Mouse (Mus musculus): ENCODE measurements around the gene Smad3.

DNA sequence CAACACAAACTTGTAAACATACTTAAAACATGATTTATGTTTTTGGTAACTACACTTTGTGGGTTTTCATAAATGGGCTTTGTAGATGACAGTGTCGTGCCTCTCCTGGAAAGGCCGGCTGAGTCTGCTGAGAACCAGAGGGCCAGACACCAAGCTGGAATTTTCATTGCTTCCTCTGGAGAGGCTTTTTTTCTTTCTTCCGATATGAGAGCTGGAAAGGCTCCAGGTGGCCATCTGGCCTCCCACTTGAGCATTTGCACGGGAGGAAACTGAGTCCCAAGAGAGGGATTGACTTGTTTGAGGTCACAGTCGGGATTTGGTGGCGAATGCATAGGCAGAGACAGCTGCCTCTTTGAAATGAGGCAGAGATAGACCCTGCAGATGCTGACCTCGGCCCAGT lies 31.6 kb upstream of the Smad3 start:
- TF ChIP-seq POLR2A (IDR thresholded peaks at IDR 0.05; ENCODE audit: control insufficient read depth in 1 of 2, insufficient read depth in 1 of 2, low read depth in 1 of 2, low read length in 2 of 2, poor library complexity in 1 of 2) (no peak), NRF1 (IDR thresholded peaks at IDR 0.05; ENCODE audit: insufficient read depth, low read depth, low read length, poor library complexity, severe bottlenecking) (no peak), CHD2 (IDR thresholded peaks at IDR 0.05; ENCODE audit: low read length) (no peak), EP300 (IDR thresholded peaks at IDR 0.05; ENCODE audit: low read depth in 1 of 2, low read length in 2 of 2) (no peak), SMC3 (IDR thresholded peaks at IDR 0.05; ENCODE audit: low read depth, low read length) (no peak), MAX (IDR thresholded peaks at IDR 0.05; ENCODE audit: low read length) (no peak), USF2 (IDR thresholded peaks at IDR 0.05; ENCODE audit: borderline replicate concordance in 1 of 2, insufficient read depth in 1 of 2, low read depth in 1 of 2, low read length in 2 of 2) (no peak)
